Mouse (Mus musculus): ENCODE data around the gene Sva.

Gene Sva

GRCm38 (mm10) chr6:42038094-42038493, at the start of gene Sva:
Sva (plus strand) TSS chr6:42038394.
- DNase-seq (ENCODE audit: low spot score): no peak
